Comparison of ENCODE assay signal across 33 mouse cellular contexts in genomic region chr1:83000306-83000705, GRCm38 (mm10). TPM values are rescaled to one million over a fixed set of nuclear protein-coding genes. Genes with fewer than 3 reads are reported as not detected.
"Had no signal": no experiment of that assay in that cellular context is flagged by ENCODE, and none has a peak within 500 bp of the region (broad histone marks: within the 10 kb centered on the region; RNA-seq: fewer than 3 reads in every experiment).

TSS of gene Gm47959 (plus strand) at chr1:83000548.

RNA-seq across cellular contexts. Expression of gene Gm47959, which starts in this region (rescaled TPM):
- total RNA-seq: common myeloid progenitor, adult 5-6 weeks; forebrain, postnatal 0 days; gastrocnemius, adult 18-20 months; gastrocnemius, adult 2 months; gastrocnemius, adult 8-10 months; gastrocnemius, postnatal 10 days; gastrocnemius, postnatal 14 days; gastrocnemius, postnatal 25 days; gastrocnemius, postnatal 36 days; gastrocnemius, postnatal 4 days; granulocyte monocyte progenitor cell, adult 5-6 weeks; heart, adult 18-20 months; heart, adult 2 months; heart, adult 8-10 months had no signal
- polyA plus RNA-seq: cortical plate, adult 2 months; embryonic facial prominence, embryonic 10.5 days; embryonic facial prominence, embryonic 11.5 days; embryonic facial prominence, embryonic 12.5 days; embryonic facial prominence, embryonic 13.5 days; embryonic facial prominence, embryonic 14.5 days; erythroblast, embryonic 14.5 days; forebrain, embryonic 10.5 days; forebrain, embryonic 11.5 days; forebrain, embryonic 12.5 days; forebrain, embryonic 13.5 days; forebrain, embryonic 14.5 days; forebrain, embryonic 15.5 days; forebrain, embryonic 16.5 days; forebrain, postnatal 0 days; frontal cortex, adult 2 months; gonadal fat pad, adult 2 months; heart, adult 2 months; heart, embryonic 10.5 days; heart, embryonic 11.5 days; heart, embryonic 12.5 days had no signal
